Mouse (Mus musculus): ENCODE results near the gene Cxcl1.

DNA sequence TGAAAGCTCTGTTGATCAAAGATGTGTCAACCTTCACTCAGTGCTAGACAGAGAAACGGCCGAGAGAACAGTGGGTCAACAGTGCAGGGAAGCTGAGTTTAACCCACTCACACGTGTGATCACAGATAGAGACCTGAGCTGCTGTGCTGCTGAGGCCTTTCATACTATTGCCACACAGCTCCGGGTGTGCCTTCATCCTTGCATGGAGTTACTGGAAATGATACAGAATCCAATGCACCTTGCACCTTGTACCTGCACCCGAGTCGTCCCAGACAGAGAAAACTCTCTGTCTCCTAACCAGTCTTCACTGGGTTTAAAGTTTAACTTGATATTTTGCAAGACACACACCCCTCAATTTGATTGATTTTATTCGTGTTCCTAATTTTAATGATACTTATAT lies 18.7 kb upstream of the Cxcl1 start:
- TF ChIP-seq POLR2A (IDR thresholded peaks at IDR 0.05; ENCODE audit: borderline replicate concordance, insufficient read depth, low read length), result no peak
- TF ChIP-seq CTCF (IDR thresholded peaks at IDR 0.05; ENCODE audit: borderline replicate concordance, insufficient read depth, low read depth, low read length), result no peak

All from cerebellum, adult 2 months (tissue).